Mouse (Mus musculus) heart, postnatal 10 days (tissue): ENCODE data around the gene Lrrc8a. TPM values are rescaled to one million over a fixed set of nuclear protein-coding genes. Genes with fewer than 3 reads are reported as not detected.

Experiments
- DNase-seq, 2 experiments: peaks; one replicate each; pipeline ENCODE4 v3.0.0; 2021
- intact Hi-C: fragments of 180-260 bp; cut with DNase I; formaldehyde crosslinking; loops from one replicate; pipeline ENCODE4 v1.15.1; 2025
- total RNA-seq, 2 experiments: library from RNA; stranded (reverse); gene quantifications; 2 replicates each; pipeline ENCODE4 v1.2.3; 2021

Gene Lrrc8a
- total RNA-seq, 2 experiments from 2014 or later: 72.1 to 91.7 TPM

DNA sequence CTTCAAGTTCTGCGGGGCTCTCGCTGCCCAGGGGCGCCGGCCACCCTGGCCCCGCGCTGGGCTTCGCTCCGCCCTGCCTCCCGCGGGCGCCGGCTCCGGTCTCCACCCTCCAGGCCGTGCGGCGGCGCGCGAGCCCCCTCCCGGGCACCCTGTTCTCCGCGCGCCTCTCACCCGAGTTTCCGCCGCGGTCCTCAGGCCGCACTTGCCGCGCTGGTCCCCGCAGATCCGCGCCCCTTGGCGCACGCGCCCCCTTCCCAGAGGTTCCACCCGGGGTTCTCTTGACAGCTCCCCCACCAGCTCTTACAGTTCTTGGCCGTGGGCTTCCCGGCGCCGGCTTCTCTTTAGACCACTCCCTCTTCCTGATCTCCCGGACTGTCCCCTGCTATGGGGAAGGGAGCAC, 366 bp downstream of the Lrrc8a start:
- intact Hi-C loops: loop anchor here (1.0 to 2.0 kb wide), 3 partner anchors 28 to 59 kb away; partner anchors contain the start of genes Kyat1, Phyhd1 and Spout1
- peak; percentile 80 to 83 for DNase-seq

- intact Hi-C loops: loop anchor here (1.0 to 2.0 kb wide), 2 partner anchors 27 to 60 kb away; partner anchors contain the start of genes Phyhd1 and Spout1
- no peak for DNase-seq
These were observed 1.5 kb downstream of the Lrrc8a start for GRCm38 (mm10) chr2:30238906-30239465.

GRCm38 (mm10) chr2:30239777-30240176, 2.3 kb downstream of the Lrrc8a start:
- intact Hi-C loops: loop anchor here (2.0 kb wide), 1 partner anchor 61 kb away; the partner anchor contains the start of gene Spout1
- peak; percentile 82 to 85 for DNase-seq

DNA sequence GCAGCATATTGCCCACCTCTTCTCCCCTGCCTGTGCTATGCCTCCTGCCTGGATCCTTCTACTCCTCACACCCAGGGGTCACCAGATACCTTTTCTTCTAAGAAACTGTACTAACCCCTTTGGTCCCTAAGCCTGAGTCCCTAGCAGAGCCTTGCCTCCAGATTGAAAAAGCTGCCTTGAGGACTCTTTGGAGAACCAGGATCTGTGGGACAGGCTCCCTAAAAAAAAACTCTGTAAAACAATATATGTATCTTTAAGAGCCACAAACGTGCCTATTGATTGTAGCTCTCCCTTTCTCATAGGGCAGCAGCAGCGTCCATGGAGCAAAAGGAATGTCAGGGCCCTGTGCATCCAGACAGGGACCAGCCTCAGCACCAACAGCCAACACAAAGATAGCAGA, 2.8 kb downstream of the Lrrc8a start, which contains the start of gene Gm28035:
Gene Gm28035 (plus strand): TSS at position 301 of the 400 bp plus-strand sequence.
- DNase-seq: no peak
- intact Hi-C loops: no loop called here

- DNase-seq: peak; percentile 84 to 85
- intact Hi-C loops: loop anchor here (1.0 kb wide), 1 partner anchor 16 kb away; no protein-coding TSS in a partner anchor
These were observed 5.0 kb downstream of the Lrrc8a start for GRCm38 (mm10) chr2:30242509-30242908.

GRCm38 (mm10) chr2:30243391-30243790, 5.9 kb downstream of the Lrrc8a start:
- intact Hi-C loops: no loop called here

GRCm38 (mm10) chr2:30244595-30245178, 7.2 kb downstream of the Lrrc8a start:
- DNase-seq: peak in 1 of 2 experiments; percentile 15
- intact Hi-C loops: no loop called here

More at GRCm38 (mm10) chr2:30243391-30243790, 5.9 kb downstream of the Lrrc8a start:
- peak in 1 of 2 experiments; percentile 6 for DNase-seq

- DNase-seq: no peak
- intact Hi-C loops: no loop called here
These were observed 9.5 kb downstream of the Lrrc8a start for GRCm38 (mm10) chr2:30247036-30247435.

DNA sequence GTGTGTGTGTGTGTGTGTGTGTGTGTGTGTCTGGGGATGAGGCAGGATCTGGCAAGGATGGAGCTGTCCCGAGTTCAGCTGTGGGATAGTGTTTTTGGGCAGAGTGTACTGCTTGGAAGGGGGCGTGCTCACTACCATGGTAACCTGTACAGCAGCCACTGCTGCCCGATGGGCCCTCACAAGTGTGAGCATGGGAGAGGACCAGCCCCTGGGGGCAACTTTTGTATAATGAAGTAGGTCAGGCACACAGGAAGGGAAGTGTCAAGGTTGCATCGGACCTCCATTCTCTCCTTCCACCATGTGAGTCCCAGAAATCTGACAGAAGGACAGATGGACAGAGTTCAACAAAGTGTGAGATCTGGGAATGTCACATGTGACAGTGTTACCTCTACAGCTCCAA, 10.2 kb downstream of the Lrrc8a start:
- intact Hi-C loops: no loop called here
- peak in 1 of 2 experiments; percentile 11 for DNase-seq

DNA sequence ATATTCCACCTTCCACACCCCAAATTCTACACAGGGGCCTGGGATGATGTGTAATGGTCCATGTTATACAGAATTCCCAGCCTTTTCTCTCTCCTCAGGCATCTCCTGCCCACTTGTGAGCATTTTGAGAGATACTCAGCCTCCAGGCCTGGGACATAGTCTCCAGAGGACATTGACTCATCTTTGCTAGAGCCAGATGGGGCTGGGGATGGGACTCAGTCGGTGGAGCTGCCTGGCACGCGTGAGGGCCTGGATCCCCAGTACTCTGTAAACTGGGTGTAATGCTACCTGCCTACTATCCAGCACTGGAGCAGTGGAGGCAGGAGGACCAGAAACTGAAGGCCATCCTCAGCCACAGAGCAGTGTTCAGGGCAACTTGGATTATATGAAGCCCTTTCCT, 11.7 kb downstream of the Lrrc8a start:
- no peak for DNase-seq
- intact Hi-C loops: no loop called here

DNA sequence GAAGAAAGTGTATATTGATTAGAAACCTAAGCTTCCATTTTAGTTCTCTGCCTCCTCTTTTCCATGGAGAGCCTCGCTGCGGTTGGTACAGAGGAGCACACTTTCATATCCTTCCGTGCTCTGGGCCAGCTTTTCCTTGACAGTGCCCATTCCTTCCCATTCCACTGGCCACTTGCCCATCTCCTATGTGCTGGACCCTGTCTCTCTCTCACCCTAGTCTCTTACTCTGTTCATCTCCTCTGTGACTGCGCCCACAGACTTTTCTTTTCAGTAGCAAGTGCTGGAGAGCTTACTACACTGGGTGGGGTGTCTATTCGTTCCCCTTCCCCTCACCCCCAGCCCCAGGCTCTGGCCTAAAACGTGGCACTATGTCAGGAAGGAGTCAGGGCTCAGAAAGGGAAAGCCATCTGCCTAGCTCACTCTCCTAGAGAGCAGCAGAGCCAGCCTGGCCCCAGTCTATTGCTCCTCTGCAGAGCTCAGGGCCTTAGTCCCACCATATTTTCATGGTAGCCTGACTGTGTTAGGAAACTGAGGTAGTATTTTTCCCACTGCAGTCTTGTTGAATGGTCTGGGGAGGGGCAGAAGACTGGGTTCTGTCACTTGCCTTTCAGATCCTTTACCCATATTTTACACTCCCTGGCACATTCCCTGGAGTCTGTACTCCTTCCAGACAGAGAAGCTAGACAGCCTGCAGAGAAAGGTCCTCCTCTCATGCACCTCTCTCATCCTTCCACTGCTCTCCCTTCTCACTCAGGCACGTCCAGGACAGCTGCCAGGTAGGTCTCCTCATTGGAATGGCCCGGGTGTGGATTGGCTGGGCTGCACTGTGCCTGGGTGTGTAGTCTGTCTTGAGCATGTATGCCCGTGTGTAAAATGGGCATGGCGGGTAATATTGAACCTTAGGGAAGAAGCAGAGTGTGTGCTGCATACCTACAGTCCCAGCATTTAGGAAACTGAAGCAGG, 12.9 kb downstream of the Lrrc8a start:
- DNase-seq: peak in 1 of 2 experiments; percentile 19
- intact Hi-C loops: no loop called here

DNA sequence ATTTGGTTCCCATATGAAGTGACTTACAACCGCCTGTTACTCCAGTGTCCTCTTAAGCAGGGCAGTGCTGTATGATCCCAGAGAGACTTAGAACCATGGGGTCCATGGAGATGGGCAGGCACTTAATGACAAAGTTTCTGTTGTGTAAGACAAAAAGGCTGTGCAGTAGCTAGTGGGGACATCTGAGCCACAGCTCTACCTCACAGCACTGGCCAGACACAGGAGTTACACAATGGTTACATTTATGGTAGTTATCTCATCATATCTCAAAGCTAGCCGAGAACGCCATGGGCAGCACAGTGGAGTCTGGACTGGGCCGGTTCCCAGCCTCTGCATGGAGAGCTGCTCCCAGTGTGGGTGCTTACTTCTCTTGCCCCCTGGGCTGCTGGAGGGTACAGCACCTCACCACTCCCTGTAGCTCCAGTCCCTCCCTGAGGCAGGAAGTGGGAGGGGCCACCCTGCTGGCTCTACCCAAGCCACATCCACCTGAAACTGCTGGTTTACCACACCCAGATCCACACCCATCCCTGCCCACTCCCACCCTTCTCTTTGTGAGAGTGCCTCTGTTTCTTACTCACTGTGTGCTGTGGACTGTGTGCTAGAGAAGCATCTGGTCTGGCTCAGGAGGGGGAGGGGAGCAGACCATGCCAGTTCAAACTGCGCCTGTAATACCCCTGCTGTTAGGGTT, 14.0 kb downstream of the Lrrc8a start:
- DNase-seq: peak in 1 of 2 experiments; percentile 45
- intact Hi-C loops: no loop called here

GRCm38 (mm10) chr2:30252521-30252920, 15.0 kb downstream of the Lrrc8a start:
- intact Hi-C loops: no loop called here

DNA sequence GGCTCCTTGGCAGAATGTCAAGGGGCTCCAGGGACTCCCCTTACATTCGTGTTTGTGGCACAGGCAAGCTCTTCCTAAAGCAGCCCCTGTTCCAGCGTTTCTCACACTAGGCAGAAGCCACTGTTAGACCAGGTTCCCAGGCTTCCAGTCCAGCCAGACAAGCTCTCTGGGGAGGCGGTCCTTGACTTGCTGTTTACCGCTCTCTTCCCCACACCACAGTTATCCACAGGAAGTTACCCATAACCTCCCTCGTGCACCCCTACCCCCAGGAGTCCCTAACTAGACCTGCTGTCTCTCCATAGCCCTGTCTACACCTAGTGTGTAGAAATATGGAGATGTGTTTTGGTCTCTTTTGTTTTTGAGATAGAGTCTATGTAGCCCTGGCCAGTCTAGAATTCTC, 16.3 kb downstream of the Lrrc8a start:
- intact Hi-C loops: no loop called here

More at GRCm38 (mm10) chr2:30252521-30252920, 15.0 kb downstream of the Lrrc8a start:
- peak in 1 of 2 experiments; percentile 4 for DNase-seq

DNA sequence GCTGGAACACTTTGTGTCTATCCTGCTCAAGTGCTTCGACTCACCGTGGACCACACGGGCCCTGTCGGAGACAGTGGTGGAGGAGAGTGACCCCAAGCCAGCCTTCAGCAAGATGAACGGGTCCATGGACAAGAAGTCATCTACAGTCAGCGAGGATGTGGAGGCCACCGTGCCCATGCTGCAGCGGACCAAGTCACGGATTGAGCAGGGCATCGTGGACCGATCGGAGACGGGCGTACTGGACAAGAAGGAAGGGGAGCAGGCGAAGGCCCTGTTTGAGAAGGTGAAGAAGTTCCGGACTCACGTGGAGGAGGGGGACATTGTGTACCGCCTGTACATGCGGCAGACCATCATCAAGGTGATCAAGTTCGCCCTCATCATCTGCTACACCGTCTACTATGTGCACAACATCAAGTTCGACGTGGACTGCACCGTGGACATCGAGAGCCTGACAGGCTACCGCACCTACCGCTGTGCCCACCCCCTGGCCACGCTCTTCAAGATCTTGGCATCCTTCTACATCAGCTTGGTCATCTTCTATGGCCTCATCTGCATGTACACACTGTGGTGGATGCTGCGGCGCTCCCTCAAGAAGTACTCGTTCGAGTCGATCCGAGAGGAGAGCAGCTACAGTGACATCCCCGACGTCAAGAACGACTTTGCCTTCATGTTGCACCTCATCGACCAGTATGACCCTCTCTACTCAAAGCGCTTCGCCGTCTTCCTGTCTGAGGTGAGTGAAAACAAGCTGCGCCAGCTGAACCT, 18.3 kb downstream of the Lrrc8a start:
- intact Hi-C loops: no loop called here
- DNase-seq: no peak

More for the DNA sequence above, 16.3 kb downstream of the Lrrc8a start:
- peak in 1 of 2 experiments; percentile 22 for DNase-seq

GRCm38 (mm10) chr2:30256616-30257350, 19.3 kb downstream of the Lrrc8a start:
- no peak for DNase-seq
- intact Hi-C loops: no loop called here

- DNase-seq: peak in 1 of 2 experiments; percentile 5
- intact Hi-C loops: loop anchor here (1.0 kb wide), 1 partner anchor 16 kb away; no protein-coding TSS in a partner anchor
These were observed 20.4 kb downstream of the Lrrc8a start for GRCm38 (mm10) chr2:30257699-30258460.

DNA sequence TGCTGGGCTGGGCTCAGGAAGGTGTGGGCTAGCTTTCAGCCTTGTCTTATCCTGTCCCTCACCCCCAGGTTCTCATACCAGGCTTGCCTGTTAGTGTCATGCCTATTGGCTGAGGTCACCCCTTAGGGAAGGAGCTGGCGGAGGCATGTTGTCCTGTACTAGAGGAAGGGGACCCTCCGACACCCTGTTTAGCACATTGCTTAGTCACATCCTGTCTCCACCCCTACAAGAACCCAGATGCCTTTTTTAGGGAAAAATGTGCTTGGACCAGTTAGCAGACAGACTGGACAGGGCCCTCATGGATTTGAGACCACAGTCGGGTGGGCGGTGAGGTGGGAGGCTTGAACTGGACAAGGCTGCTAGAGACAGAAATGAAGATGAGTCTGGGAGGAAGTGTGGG, 21.1 kb downstream of the Lrrc8a start:
- intact Hi-C loops: loop anchor here (1.0 kb wide), 1 partner anchor 16 kb away; no protein-coding TSS in a partner anchor
- DNase-seq: peak; percentile 78 to 81
